Mouse (Mus musculus) embryo, embryonic 10 days (tissue): ENCODE results near the gene Gas2l1.

Source experiments
- DNase-seq: peaks from one replicate; pipeline ENCODE4 v3.0.0-alpha.2; 2015; ENCODE audit warnings: low spot score

Gas2l1 gene

DNA sequence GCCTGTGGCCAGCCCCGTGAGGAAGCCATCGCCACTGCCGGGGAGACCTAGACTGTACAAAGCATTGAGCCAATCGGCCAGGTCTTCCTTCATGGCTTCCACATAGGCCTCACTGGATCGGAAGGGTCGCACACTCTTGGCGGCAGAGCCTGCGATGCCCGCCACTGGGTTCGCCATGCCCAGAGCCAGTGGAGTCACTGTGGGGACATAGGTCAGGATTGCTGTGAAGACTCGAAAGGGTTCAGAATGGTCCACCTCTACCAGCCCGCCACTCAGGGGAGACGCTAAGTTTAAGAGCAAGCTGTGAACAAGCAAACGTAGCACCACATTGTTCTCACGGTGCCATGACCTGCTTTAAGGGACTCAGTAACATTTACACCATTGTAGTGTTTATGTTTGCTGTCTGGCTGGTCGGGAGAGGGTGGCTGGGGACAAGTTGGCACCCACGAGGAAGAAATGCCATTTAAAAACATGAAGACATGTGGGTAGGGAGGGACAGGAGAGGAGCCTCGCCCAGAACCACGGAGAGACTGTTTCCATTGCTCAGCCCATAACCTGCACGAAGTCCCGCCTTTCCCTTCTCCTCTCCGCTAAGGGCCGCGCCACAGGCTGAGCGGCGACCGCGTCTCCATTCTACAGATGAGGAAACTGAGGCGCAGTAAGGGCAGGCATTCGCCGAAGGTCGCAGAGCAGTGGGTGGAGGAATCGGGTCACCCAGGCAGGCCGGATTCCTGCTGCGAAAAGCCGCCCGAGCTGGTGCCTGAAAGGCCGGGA, 658 bp downstream of the Gas2l1 start:
- no peak for DNase-seq

DNA sequence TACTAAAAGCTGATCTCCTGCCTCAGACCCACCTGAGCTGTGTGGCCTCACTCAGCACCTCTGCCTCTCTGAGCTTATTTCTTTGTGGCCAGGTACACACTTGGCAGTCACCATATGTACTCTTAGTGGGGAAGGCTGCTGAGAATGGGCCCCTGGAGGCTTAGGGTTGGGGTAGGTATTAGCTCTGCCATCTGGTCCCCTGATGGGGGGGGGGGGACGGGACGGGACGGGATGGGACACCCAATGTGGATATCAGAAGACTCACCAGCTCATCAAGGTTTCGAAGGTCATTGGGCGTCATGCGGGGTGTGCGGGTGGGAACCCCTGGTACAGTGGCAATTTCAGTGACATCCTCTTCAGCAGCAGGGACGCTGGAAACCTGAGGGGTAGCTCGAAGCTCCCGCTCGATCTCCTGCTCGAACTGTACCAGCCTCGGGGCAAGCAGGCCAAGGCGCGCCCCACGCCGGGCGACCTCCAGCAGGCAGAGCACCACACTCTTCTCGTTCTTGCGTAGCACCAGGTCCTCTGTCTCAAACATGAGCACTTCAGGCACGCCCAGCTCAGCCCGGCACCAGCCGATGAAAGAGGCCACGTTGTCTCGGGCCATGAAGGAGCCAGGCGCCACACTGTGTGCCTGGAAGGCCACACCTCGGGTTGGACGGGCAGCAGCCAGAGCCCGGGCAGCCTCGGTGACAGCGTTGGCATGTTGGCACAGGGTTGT, 1.4 kb downstream of the Gas2l1 start:
- DNase-seq: no peak

DNA sequence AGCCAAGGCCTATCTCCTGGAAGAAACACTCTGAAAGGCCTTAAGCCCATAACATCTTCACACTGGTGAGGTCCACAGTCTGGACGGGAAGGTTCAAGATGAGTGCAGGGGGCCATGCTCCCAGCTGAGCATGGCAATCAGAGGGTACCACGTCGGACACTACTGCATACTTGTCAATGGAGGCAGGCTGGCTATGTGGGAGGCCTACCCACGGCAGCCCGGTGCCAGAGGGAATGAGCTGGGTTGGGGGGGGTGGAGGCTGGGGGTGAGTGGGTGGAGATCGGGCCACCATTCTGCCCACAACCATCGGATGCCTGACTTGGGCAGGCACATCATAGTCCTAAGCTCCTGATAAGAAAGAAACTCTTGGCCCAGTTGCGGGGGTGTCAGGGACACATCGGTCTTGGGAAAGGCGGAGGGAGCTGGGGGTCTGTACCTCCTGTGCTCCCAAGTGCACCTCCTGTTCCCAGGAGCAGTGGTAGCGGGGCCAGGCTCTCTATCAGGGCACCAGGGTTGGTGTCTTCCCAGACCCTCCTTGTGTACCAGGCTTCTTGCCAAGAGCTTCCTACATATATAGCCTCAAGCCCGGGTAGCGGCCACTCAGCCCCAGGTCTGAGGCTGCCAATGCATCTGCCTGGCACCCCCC, 2.1 kb downstream of the Gas2l1 start:
- DNase-seq: no peak

DNA sequence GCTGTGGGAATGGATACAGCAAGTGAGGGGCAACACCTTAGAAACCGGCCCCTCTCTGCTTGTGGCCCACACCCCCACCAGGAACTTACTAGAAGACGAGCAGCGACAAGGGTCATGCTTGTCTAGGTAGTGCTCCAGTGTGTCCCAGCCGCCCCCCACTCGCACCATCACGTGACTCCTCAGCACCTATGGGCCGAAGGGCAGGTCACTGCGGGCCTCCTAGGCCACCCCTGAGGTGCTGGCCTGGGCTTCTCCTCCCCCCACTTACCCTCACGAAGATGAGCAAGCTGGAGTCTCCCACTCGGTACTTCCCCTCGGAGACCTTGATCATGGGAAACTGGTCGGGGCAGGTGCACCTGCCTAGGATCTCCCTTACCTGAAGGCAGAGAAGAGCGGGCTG, 2.8 kb downstream of the Gas2l1 start:
- DNase-seq: no peak

DNA sequence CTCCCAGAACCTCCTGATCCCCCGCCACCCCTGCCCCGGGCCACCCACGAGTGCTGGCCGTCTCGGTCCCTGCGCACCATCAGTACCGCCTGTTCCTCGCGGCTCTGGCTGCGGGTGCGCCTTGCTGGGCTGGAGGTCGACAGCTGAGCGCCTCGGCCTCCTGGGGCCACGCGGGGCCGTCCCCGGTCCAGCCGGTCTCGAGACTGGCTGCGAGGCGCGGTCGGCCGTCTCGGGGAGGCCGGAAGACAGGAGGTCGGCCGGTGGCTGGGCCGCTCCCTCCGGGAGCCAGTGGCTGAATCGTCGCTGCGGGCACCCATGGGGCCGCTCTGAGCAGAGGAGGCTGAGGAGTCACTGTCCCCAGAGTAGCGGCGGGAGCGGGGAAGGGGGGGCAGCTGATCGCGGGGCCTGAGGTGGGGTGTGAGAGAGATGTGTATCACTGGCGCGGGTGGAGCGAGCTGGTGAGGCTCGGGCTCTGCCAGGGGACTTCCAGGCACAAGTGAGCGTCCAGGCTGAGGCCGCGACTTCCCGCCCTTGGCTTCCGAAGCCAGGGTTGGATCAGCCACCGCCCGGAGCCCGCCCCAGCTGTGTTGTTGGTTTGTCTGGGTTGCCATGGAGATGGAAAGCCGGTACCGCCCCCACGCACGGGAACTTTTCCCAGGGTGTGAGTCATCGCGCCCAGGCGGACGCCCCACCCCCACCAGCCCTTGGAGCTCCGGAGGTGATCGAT, 3.6 kb downstream of the Gas2l1 start:
- peak; percentile 83 for DNase-seq

DNA sequence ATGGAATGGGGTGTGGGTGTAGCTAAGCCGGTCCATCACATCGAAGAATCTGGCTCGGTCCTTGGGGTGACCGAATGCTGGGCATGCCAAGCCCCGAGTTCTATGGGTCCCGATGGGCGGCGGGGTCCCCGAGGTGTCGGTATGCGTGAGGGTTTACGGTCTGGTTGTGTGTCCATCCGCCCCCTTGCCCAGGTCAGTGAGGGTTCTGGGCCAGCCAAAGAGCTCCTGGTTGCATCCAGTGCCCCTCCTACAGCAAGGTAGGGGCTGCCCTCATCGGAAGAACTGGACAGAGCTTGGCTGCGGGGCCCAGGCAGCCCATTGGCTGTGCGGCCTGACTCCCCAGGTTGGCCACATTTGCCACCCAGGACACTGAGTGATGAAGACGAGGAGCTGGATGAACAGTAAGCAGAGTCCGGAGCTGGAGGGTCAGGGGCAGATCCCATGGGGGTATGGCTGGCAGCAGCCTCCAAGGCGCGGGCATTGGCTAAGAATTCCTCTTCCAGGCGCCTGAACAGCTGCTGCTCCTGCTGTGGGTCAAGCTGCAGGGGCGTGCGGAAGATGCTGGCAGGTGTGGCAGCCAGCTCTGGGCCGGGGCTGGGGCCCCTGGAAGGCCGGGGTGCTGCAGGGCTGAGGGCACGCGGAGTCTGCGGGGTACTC, 4.2 kb downstream of the Gas2l1 start:
- no peak for DNase-seq

DNA sequence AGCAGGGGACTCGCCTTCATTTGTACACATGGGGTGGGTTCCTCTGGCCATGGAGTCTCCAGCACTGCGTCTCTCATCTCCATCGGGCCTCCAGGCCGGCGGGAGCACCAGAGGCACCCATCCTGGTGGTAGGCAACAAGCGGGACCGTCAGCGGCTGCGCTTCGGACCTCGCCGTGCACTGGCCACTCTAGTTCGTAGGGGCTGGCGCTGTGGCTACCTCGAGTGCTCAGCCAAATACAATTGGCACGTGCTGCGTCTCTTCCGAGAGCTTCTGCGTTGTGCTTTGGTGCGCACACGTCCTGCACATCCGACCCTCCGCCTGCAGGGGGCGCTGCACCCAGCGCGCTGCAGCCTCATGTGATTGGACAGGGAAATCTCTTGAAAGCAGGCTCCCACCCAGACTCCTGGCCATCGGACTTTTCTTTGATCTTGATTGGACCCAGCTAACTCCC, 5.4 kb downstream of the Gas2l1 start:
- peak; percentile 76 for DNase-seq

DNA sequence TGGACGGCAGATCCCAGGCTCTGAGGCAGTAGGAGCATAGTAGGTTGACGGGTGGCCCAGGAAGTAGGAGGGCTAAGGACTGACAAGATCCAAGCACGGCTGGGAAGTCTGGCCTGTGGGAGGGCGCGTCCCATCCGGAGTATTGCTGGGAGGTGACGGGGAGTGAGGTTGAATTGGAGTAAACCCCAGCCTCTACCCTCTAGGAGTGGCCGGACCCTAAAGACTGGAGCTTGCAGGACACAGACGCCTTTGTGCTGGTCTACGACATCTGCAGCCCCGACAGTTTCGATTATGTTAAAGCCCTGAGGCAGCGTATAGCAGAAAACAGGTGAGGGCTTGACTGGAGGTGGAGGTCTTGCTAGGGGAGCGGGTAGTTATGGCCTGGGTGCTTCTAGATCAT, 5.9 kb downstream of the Gas2l1 start:
- DNase-seq: no peak

DNA sequence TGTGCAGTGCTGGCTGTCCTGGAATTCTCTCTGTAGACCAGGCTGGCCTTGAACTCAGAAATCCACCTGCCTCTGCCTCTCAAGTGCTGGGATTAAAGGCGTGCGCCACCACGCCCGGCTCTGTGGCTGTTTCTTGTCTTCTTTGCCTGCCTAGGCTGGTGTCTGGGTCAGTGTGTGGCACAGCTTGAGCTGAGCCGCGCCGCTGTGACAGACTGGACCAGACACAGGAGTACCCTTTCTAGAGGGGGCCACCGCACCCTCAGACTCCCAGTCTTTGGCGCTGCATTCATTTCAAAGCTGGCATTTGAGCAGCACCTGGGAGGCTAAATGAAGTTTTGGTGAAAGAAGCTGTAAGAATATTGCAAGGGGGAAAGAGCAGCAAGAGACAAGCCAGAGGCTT, 6.3 kb downstream of the Gas2l1 start:
- no peak for DNase-seq

DNA sequence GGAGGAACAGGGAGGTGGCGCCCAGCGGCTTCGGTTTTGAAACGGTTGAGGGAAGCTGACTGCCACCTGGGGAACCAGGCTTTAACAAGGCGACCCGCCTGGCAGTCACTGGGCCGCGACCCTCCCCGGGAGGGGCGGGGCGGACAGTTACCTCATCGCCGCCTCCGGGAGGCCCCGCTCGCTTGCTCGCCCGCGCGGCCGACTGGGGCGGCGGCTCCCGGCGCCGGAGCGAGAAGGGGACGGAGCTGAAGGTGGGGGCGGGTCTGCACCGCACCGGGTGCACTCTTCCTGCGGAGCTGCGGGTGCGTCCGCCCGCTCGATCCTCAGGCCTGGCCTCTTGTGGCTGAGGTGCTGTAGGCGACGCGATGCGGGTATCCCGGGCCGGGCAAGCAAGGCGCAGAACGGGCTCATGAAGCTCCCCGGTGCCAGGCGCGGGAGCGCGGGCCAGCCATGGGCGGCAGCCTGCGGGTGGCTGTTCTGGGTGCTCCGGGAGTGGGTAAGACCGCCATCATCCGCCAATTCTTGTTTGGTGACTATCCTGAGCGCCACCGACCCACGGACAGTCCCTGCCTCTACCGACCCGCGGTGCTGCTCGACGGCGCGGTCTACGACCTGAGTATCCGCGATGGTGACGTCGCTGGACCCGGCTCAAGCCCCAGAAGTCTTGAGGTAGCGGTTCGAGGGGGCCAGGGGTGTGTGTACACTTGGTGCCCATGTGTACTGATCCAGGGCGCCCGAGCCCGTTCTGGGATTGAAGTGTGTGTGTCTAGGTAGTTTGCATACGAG, 7.1 kb downstream of the Gas2l1 start, which contains the start of gene Rasl10a:
Rasl10a (plus strand) TSS at position 273 of the 786 bp plus-strand sequence.
- DNase-seq: no peak

DNA sequence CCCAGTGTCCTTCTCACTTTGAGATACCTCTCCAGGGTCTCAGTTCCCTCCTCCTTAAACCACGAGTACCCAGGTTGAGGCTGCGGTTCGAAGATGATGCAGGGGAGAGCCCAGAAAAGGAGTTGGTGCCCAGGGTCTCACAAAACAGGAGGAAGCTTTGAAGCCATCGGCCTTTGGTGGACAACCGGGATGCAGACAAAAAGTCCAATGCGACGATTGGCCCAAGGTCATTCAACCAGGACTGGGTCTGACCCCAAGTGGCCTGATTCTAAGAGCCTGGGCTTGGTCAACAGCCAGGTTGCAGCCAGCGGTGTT, 7.6 kb downstream of the Gas2l1 start:
- no peak for DNase-seq

DNA sequence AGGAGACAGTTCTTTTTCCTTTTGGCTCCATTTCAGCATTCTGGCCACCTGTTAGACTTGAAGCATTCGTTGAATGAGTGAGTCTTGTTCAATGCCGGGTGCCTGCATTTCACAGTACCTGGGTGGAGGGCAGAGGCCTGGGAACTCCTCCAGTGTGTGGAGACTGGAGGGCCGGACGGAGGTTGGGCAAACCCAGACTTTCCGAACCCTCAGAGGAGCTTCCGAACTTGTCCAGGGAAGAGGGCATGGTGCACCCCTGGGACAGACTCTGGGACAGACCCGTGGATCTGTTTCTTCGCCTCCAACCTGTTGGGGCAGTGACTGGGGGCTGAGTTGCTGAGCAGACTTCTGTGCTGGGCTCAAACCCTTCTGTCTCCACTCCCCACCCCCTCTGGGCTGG, 8.1 kb downstream of the Gas2l1 start:
- no peak for DNase-seq

DNA sequence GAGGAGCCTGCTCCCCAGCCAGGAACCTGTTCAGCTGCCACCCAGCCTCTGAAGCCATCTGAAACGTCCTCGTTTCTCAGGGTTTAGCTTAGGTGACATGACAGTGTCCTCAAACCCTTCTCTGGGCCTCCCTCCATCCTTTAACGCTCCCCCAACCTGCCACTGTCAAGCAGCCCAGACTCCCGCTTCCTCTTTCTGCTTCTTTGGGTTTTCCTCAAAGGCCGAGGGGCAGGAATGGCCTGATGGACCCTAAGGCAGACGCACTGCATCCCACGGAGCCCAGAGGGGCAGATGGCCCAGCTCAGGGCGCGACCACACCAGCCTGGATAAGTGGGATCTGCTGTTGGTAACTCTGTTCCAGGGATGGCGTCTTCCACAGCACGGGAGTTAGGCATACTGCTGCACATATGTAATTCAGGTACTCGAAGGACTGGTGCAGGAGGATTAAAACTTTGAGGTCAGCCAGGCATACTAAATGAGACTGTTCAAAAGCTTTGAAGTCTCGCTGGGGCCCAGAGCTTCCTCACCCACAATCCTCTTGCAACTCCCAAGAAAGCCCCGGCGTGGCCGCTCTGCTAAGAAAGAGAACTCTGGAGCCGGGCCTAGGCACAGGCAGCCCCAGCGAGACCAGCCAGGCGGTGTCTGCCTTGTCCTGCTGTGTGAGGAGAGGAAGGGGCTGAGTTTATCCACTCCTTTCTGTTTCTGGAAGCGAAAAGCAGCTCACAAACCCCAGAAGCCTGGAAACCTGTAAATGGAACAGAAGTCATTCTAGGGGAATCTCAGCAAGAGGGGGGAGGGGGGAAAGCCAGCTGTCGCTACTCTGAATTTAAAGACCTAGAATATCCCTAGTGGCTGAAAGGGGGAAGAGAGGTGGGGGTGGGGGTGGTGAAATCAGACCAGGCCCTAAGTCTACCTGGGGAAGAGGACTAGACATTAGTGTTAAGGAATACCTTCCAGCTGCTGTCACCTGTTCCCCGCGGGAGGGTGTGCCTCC, 8.9 kb downstream of the Gas2l1 start:
- no peak for DNase-seq

DNA sequence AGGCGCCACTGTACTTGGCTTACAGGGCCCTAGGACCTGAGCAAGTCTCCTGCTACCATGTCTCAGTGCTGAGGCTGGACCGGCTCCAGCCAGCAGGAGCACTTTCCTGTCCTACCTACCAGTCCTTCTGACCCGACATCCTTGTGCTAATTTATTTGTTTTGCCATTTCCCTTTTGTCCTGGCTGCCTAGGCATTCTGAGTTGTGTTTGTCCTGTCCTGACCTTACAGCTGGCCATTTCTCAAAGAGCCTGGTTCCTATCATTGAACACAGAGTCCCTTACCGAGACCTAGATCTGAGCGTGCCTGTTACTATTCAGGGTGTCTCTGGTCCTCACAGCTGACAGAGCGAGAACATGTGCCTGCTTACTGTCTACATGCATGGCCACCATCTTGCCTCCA, 10.3 kb downstream of the Gas2l1 start:
- DNase-seq: no peak

DNA sequence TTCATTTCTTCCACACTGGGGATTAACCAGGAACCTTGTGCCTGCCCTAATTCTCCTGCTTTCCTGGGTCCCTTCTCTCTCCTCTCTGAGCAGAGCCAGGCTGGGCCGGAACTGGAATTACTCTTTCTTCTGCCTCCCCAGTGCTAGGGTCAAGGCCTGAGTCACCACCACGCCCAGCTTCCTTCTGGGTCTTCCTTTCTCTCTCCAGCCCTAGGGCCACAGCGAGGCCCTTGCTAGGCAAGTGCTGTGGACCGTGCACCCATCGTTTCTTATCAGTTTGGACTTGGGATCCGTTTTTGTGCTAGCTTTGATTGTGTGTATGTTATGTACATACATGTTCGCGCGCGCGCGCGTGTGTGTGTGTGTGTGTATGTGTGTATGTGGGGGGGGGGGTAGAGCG, 11.0 kb downstream of the Gas2l1 start:
- DNase-seq: no peak

DNA sequence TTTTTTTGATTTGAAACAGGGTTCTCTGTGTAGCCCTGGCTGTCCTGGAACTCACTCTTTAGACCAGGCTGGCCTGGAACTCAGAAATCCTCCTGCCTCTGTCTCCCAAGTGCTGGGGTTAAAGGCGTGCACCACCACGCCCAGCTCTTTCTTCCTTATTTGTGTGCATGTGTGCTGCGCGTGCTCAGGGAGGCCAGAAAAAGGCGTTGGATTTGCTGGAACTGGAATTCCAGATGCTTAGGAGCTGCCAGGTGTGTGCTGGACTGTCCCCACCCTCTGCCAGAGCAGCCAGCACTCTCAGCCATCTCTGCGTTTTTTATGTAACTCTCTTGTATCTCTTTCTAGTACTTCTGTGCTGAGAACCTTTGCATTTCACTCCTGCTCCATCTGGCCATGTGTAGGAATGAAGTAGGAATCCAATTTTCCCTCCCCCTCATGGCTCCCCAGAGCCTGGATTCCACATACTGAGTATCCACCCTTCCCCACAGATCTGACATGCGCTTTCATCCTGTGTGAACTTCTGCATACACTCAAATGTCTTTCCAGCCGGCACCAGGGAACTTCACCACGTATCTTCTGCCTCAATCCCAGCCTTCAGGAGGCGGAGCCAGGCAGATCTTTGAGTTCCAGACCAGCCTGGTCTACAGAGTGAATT, 12.8 kb downstream of the Gas2l1 start:
- no peak for DNase-seq

DNA sequence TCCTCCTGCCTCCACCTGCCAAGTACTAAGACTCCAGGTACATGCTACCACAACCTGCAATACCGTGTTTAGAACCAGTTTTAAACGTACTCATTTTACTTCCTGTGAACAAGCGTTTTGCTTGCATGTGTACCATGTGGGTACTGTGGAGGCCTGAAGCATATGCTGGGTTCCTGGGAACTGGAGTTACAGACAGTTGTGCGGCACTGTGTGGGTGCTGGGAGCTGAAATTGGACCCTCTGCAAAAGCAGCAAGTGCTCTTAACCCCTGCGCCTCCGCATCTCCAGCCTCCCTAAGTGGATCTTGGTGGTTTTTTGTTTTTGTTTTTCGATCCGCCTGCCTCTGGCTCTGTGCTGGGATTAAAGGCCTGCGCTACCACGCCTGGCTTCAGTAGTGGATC, 13.5 kb downstream of the Gas2l1 start:
- DNase-seq: no peak

DNA sequence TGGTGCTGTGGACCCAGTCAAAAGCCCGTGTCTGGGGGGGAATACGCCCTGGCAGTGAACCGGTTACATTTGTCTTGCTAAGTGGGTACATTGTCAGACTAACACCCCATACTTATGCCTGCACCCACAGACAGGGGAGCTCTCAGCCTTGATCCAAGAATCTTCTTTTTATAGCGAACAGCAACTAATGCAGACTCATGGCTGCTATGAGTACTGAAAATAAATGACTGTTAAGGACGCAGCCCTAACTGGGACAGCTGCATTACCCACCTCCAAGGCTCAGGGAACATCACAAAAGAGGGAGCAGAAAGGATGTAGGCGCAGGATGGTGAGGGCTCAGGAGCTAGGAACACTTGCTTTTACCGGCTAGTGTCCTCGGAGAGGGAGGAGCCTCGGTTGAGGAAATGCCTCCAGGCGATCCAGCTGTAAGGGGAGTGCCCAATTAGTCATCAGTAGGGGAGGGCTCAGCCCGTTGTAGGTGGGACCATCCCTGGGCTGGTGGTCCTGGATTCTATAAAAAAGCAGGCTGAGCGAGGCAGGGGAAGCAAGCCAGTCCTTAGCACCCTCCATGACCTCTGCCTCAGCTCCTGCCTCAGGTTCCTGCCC, 18.7 kb downstream of the Gas2l1 start:
- DNase-seq: no peak
